Mouse (Mus musculus) erythroblast, embryonic 14.5 days (primary cell): ENCODE data around the gene Trappc6a.

ENCODE experiments used
- GATA1 ChIP-seq: IDR thresholded peaks from 2 replicates; pipeline ENCODE4 v1.6.1; 2012; ENCODE audit warnings: low read length, inconsistent platforms, mixed read lengths
- TAL1 ChIP-seq: IDR thresholded peaks from 3 replicates; pipeline ENCODE4 v1.6.1; 2012; ENCODE audit warnings: low read length, inconsistent platforms, mixed read lengths

DNA sequence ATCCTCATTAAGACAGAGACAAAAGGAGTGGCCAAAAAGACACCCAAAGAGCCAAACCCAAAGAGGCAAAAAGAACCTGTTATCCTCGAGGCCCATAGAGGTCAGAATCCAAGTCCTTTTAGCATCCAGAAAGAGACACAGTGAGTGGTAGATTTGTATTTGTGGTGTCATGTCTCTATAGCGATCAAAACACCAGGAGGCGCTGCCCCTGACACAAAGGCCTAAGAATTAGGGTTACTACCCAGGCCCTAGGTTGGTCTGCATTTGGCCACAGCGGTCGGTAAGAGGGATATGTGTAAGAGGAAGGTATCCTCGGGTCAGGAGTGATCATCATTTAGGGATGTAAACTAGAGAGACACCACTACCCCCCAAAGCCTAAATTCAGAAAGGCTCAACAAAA lies 1.9 kb upstream of the Trappc6a start:
- TF ChIP-seq GATA1 (no peak), TAL1 (no peak)
